Mouse (Mus musculus) bone marrow, adult 2 months (tissue): ENCODE results near the gene Enpp7. TPM values are rescaled to one million over a fixed set of nuclear protein-coding genes. Genes with fewer than 3 reads are reported as not detected.

ENCODE experiments used
- H3K27ac ChIP-seq: fragments of 200-500 bp; 2 replicates; pipeline ENCODE4 v1.5.1; 2012; ENCODE audit warnings: low read depth, mild to moderate bottlenecking, control low read depth, inconsistent platforms, low read length; ENCODE audit not compliant: control insufficient read depth, poor library complexity, insufficient read depth
- H3K4me1 ChIP-seq: fragments of 200-500 bp; 2 replicates; pipeline ENCODE4 v1.6.1; 2011; ENCODE audit warnings: low read length; ENCODE audit not compliant: control insufficient read depth, insufficient read depth
- H3K4me3 ChIP-seq: fragments of 200-500 bp; replicated peaks from 2 replicates; pipeline ENCODE3; 2011; ENCODE audit warnings: mild to moderate bottlenecking, low read depth, low read length, control low read depth; ENCODE audit not compliant: control insufficient read depth
- CTCF ChIP-seq: fragments of 200-500 bp; IDR thresholded peaks from 2 replicates; pipeline ENCODE4 v1.5.1; 2011; ENCODE audit warnings: low read length, control low read depth; ENCODE audit not compliant: control insufficient read depth, insufficient read depth
- POLR2A ChIP-seq: fragments of 200-500 bp; IDR thresholded peaks from 2 replicates; pipeline ENCODE4 v1.6.1; 2011; ENCODE audit warnings: low read depth, mild to moderate bottlenecking, control low read depth, low read length, borderline replicate concordance; ENCODE audit not compliant: control insufficient read depth
- WGBS: fragments of 180-500 bp; shearing (Covaris S2); methylation state at CpG from one replicate; pipeline ENCODE4 v1.1.7; 2018; 5-methylcytosine and 5-hydroxymethylcytosine counted together
- polyA plus RNA-seq: library from polyadenylated mRNA; stranded (reverse); fragments of >200 nt; gene quantifications from 2 replicates; pipeline ENCODE4 v1.2.4, GENCODE M21; 2011; ENCODE audit warnings: low replicate concordance; ENCODE audit not compliant: missing spikeins, insufficient read depth, insufficient read length

Enpp7 gene
- polyA plus RNA-seq, 1 experiment = not detected

DNA sequence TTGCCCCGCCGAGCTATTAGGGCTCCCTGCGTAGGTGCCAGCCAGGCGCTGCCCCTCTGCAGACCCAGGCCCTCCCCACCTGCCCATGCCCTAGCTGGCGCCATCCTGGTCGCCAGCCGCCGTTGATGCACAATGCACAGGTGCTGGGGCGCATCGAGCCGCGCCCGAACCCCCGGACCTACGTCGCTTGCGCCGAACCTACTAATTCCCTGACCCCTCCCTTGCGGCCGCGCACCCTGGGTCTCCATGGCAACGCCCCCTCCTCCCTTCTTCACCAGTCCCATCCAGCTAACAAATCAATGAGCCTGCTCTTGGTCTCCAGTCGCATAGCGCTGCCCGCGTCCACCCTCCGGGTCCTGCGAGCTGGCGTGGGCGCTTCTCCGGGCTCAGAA, 53.3 kb downstream of the Enpp7 start:
- under 1% methylated on average over 31 of the region's 31 CpGs for WGBS
- no peaks in the 10 kb centered on the region; the same call in 1 of the 2 replicates for H3K4me1 ChIP-seq
- peak overlapping the region; percentile 76 for H3K4me3 ChIP-seq
- peak overlapping the region; percentile 38; the same call in 1 of the 2 replicates for H3K27ac ChIP-seq
- no peak for TF ChIP-seq POLR2A
- no peak for TF ChIP-seq CTCF

DNA sequence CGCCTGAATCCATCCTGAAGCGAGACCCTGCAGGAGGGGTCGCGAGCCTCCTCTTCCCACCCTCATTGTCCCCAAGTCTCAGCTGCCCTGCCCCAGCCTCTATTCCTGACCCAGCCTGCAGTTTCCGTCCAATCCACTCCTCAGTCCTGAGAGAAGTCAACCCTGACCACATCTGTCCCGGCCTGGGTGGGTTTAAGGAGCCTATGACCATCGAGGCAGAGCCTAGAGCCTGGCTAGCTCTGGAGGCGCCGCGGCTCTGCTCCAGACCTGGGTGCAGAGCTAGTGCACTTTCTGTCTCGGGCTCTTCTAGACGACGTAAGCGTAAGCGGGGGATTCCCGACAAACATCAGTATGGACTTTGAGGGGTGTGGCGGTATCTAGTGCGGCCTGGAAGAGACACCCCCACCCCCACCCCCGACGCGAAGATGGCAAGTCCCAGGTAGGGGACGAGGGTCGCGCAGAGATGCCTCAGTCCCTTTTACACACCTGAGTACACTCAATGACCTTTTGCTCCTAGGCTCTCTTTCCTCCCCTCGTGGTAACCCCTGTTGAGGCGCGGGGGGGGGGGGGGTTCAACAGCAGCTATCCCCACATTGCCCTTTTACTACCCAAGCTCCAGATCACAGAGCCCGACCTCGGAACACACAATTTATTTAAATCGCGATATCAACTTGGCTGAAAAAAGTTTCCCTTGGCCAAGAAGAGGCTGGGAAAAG, 53.9 kb downstream of the Enpp7 start:
- TF ChIP-seq CTCF (no peak), POLR2A (no peak)
- Histone ChIP-seq H3K27ac (no peak overlapping the region), H3K4me3 (no peak overlapping the region), H3K4me1 (no peaks in the 10 kb centered on the region; the same call in 1 of the 2 replicates)
- WGBS = 6% methylated on average over 31 of the region's 31 CpGs

Other genes with a start within 250 kb of the Enpp7 start
- gene Rbfox3, start 76.6 kb upstream of the Enpp7 start, polyA plus RNA-seq = not detected in 2 replicates
- gene Cbx2, start 34.8 kb downstream of the Enpp7 start, polyA plus RNA-seq = 0.34 and 2.8 TPM in 2 replicates
- 3.3 and 7.4 TPM in 2 replicates for gene Cbx8, start 52.8 kb downstream of the Enpp7 start, polyA plus RNA-seq
- gene Cbx4, start 98.0 kb downstream of the Enpp7 start, polyA plus RNA-seq = 7.3 and 18.8 TPM in 2 replicates
- gene Tbc1d16, start 240.3 kb downstream of the Enpp7 start, polyA plus RNA-seq = 0.74 and 1.2 TPM in 2 replicates
- 0.90 TPM in 1 of 2 replicates, not detected in the other for gene Ccdc40, start 240.4 kb downstream of the Enpp7 start, polyA plus RNA-seq